Comparison of ENCODE assay signal across 8 mouse cellular contexts in the genomic region with DNA sequence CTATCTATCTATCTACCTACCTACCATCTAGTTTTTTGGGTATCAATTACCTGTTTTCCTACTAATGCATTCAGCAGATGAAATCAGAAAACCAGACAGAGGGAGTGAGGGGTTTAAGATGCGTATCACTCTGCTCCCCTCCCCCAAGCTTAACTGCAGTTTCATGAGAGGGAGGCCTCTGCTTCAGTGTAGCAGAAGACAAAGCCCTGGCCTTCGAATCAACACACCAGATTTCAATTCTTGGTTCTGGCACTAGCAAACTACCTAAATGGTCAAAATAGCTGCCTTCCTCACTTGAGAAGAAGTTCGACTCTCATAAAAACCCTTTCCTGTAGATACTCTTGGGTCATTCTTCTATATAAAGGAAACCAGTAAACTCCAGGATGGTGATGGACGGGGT. TPM values are rescaled to one million over a fixed set of nuclear protein-coding genes. Genes with fewer than 3 reads are reported as not detected.
A peak's percentile ranks its signal among the peaks of the same experiment; 100 is the strongest.
DNase-seq lines count a peak whose midpoint lies in the region; ATAC-seq and TF ChIP-seq lines count a peak whose summit lies in the region.

No protein-coding gene starts in this region.

- no peak for TF ChIP-seq CTCF in lung, adult 2 months (IDR thresholded peaks at IDR 0.05; ENCODE audit: insufficient read depth, low read length)
- no peak for TF ChIP-seq CTCF in olfactory bulb, adult 2 months (IDR thresholded peaks at IDR 0.05; ENCODE audit: insufficient read depth, low read depth, low read length)

- no peaks in the 10 kb centered on the region for H3K27me3 ChIP-seq in embryonic facial prominence, embryonic 13.5 days
- no peaks in the 10 kb centered on the region for H3K27me3 ChIP-seq in limb, embryonic 10.5 days (ENCODE audit: low read depth, poor library complexity, severe bottlenecking)

- WGBS in lung, adult 2 months: 17% methylated on average over 4 of the region's 4 CpGs
- 6% methylated on average over 4 of the region's 4 CpGs for WGBS in embryonic facial prominence, embryonic 13.5 days
- 18% methylated on average over 4 of the region's 4 CpGs for WGBS in limb, embryonic 10.5 days
- WGBS in olfactory bulb, adult 2 months: 7% methylated on average over 4 of the region's 4 CpGs

- ATAC-seq in embryonic facial prominence, embryonic 13.5 days (ENCODE audit: insufficient number of reproducible peaks, insufficient read depth, low FRiP score, low TSS enrichment, low read depth): no peak

- intact Hi-C loops in gastrocnemius, postnatal 14 days (cut with DNase I; ENCODE audit: low total_unique reads): no loop called here

- peak overlapping the region; percentile 75 for H3K4me2 ChIP-seq in embryonic facial prominence, embryonic 13.5 days

- H3K27ac ChIP-seq in embryonic facial prominence, embryonic 13.5 days: peak overlapping the region; percentile 86
- peak overlapping the region; percentile 98 for H3K27ac ChIP-seq in limb, embryonic 10.5 days
- H3K27ac ChIP-seq in olfactory bulb, adult 2 months (ENCODE audit: insufficient read depth, low read depth, low read length): peak overlapping the region; percentile 56; the same call in 1 of the 2 replicates

- no peaks in the 10 kb centered on the region for H3K4me1 ChIP-seq in lung, adult 2 months (ENCODE audit: control insufficient read depth, insufficient read depth, low read length)
- peaks cover 20% of the 10 kb centered on the region for H3K4me1 ChIP-seq in embryonic facial prominence, embryonic 13.5 days
- peaks cover 11% of the 10 kb centered on the region for H3K4me1 ChIP-seq in limb, embryonic 10.5 days
- H3K4me1 ChIP-seq in olfactory bulb, adult 2 months (ENCODE audit: control insufficient read depth, insufficient read depth, low read length): peaks cover 9% of the 10 kb centered on the region

- no peak for DNase-seq in lung, adult 2 months
- DNase-seq in lung, postnatal 10 days: no peak
- no peak for DNase-seq in limb, embryonic 10.5 days (ENCODE audit: low spot score)
- DNase-seq in gastrocnemius, postnatal 14 days: no peak
- no peak for DNase-seq in thymus, postnatal 25 days
- no peak for DNase-seq in MN1 (ENCODE audit: low spot score)

- H3K9me3 ChIP-seq in embryonic facial prominence, embryonic 13.5 days: no peaks in the 10 kb centered on the region
- no peaks in the 10 kb centered on the region for H3K9me3 ChIP-seq in limb, embryonic 10.5 days (replicated peaks)

- no peak for TF ChIP-seq POLR2A in lung, adult 2 months (IDR thresholded peaks at IDR 0.05; ENCODE audit: borderline replicate concordance, extremely low read depth, low read depth, low read length)
- TF ChIP-seq POLR2A in olfactory bulb, adult 2 months (IDR thresholded peaks at IDR 0.05; ENCODE audit: insufficient read depth, low read depth, low read length): no peak

- H3K9ac ChIP-seq in embryonic facial prominence, embryonic 13.5 days: peak overlapping the region; percentile 94

- H3K4me3 ChIP-seq in lung, adult 2 months (replicated peaks; ENCODE audit: extremely low read depth, low read depth, low read length): peak overlapping the region; percentile 67
- peak overlapping the region; percentile 87 for H3K4me3 ChIP-seq in embryonic facial prominence, embryonic 13.5 days
- peak overlapping the region; percentile 95 for H3K4me3 ChIP-seq in limb, embryonic 10.5 days
- peak overlapping the region; percentile 97 for H3K4me3 ChIP-seq in olfactory bulb, adult 2 months (ENCODE audit: insufficient read depth, low read depth, low read length)

- H3K36me3 ChIP-seq in embryonic facial prominence, embryonic 13.5 days: peaks cover 46% of the 10 kb centered on the region
- H3K36me3 ChIP-seq in limb, embryonic 10.5 days: peaks cover 46% of the 10 kb centered on the region

RNA-seq across cellular contexts. Expression of gene Zfp334, which starts 0.7 kb away (rescaled TPM):
- 2.6 and 3.5 TPM in 2 replicates for polyA plus RNA-seq in lung, adult 2 months (2012; rRNA removed)
- 9.5 and 9.7 TPM in 2 replicates for polyA plus RNA-seq in embryonic facial prominence, embryonic 13.5 days (2015; fragmentation: Nextera tagmentation; extraction: Ambion mirVana)
- 18.8 and 20.2 TPM in 2 replicates for polyA plus RNA-seq in limb, embryonic 10.5 days (2016; fragmentation: Nextera tagmentation; extraction: Ambion mirVana)
- polyA plus RNA-seq in olfactory bulb, adult 2 months (2012; ENCODE audit: insufficient read depth, insufficient read length, low replicate concordance, missing spikeins): not detected in 2 replicates
- 1 to 10 TPM; 2.2 to 2.3 TPM for total RNA-seq in gastrocnemius, postnatal 14 days (2021)

RNA-seq across cellular contexts. Expression of gene Ocstamp, which starts 12.8 kb away (rescaled TPM):
- 0.07 and 0.09 TPM in 2 replicates for polyA plus RNA-seq in lung, adult 2 months (2012; rRNA removed)
- polyA plus RNA-seq in embryonic facial prominence, embryonic 13.5 days (2015; fragmentation: Nextera tagmentation; extraction: Ambion mirVana): 0.21 TPM in 1 of 2 replicates, not detected in the other
- 0.10 TPM in 2 replicates for polyA plus RNA-seq in limb, embryonic 10.5 days (2016; fragmentation: Nextera tagmentation; extraction: Ambion mirVana)
- not detected in 2 replicates for polyA plus RNA-seq in olfactory bulb, adult 2 months (2012; ENCODE audit: insufficient read depth, insufficient read length, low replicate concordance, missing spikeins)
- total RNA-seq in gastrocnemius, postnatal 14 days (2021): under 1 TPM; 0.11 to 0.18 TPM

RNA-seq across cellular contexts. Expression of gene Zfp663, which starts 18.8 kb away (rescaled TPM):
- 0.46 and 1.3 TPM in 2 replicates for polyA plus RNA-seq in lung, adult 2 months (2012; rRNA removed)
- 1.1 and 2.2 TPM in 2 replicates for polyA plus RNA-seq in embryonic facial prominence, embryonic 13.5 days (2015; fragmentation: Nextera tagmentation; extraction: Ambion mirVana)
- 0.64 and 1.3 TPM in 2 replicates for polyA plus RNA-seq in limb, embryonic 10.5 days (2016; fragmentation: Nextera tagmentation; extraction: Ambion mirVana)
- not detected in 2 replicates for polyA plus RNA-seq in olfactory bulb, adult 2 months (2012; ENCODE audit: insufficient read depth, insufficient read length, low replicate concordance, missing spikeins)
- under 1 TPM in 1 of 2 experiments, not detected in 1; 0.08 TPM for total RNA-seq in gastrocnemius, postnatal 14 days (2021)
